Mouse (Mus musculus): ENCODE data around the gene Ankrd33b.

- TF ChIP-seq GATA1 (IDR thresholded peaks at IDR 0.05; ENCODE audit: borderline replicate concordance, low read length): no peak
- no peak for TF ChIP-seq FLI1 (IDR thresholded peaks at IDR 0.05; ENCODE audit: low read length)
These were observed 25.5 kb downstream of the Ankrd33b start for GRCm38 (mm10) chr15:31342001-31342400.
